Comparison of ENCODE assay signal across 16 mouse cellular contexts in genomic region chr4:144889505-144890301, GRCm38 (mm10). TPM values are rescaled to one million over a fixed set of nuclear protein-coding genes. Genes with fewer than 3 reads are reported as not detected.
DNase-seq lines count a peak whose midpoint lies in the region; ATAC-seq and TF ChIP-seq lines count a peak whose summit lies in the region.
"Had no signal": no experiment of that assay in that cellular context is flagged by ENCODE, and none has a peak within 500 bp of the region (broad histone marks: within the 10 kb centered on the region; RNA-seq: fewer than 3 reads in every experiment).

No protein-coding gene starts in this region.

- no peak overlapping the region for H3K4me2 ChIP-seq in embryonic facial prominence, embryonic 14.5 days (ENCODE audit: low read depth, low read length)
- no peak overlapping the region for H3K4me2 ChIP-seq in midbrain, embryonic 11.5 days
- H3K4me2 ChIP-seq in midbrain, postnatal 0 days (ENCODE audit: low read depth, low read length, poor library complexity, severe bottlenecking): no peak overlapping the region
- no peak overlapping the region for H3K4me2 ChIP-seq in limb, embryonic 12.5 days
- H3K4me2 ChIP-seq: embryonic facial prominence, embryonic 12.5 days; forebrain, embryonic 15.5 days; heart, embryonic 12.5 days; lung, embryonic 14.5 days had no signal

- WGBS in embryonic facial prominence, embryonic 14.5 days: 69% methylated on average over 9 of the region's 9 CpGs
- 79% methylated on average over 9 of the region's 9 CpGs for WGBS in embryonic facial prominence, embryonic 10.5 days
- WGBS in midbrain, embryonic 11.5 days: 84% methylated on average over 9 of the region's 9 CpGs
- 81% methylated on average over 9 of the region's 9 CpGs for WGBS in midbrain, postnatal 0 days
- 79% methylated on average over 9 of the region's 9 CpGs for WGBS in limb, embryonic 12.5 days
- WGBS in forebrain, embryonic 10.5 days: 77% methylated on average over 9 of the region's 9 CpGs

- H3K4me3 ChIP-seq in embryonic facial prominence, embryonic 14.5 days (ENCODE audit: low read depth, low read length): no peak overlapping the region
- H3K4me3 ChIP-seq in embryonic facial prominence, embryonic 10.5 days: no peak overlapping the region
- H3K4me3 ChIP-seq in midbrain, embryonic 11.5 days (ENCODE audit: low read depth, low read length): no peak overlapping the region
- no peak overlapping the region for H3K4me3 ChIP-seq in midbrain, postnatal 0 days (ENCODE audit: low read depth, low read length)
- no peak overlapping the region for H3K4me3 ChIP-seq in limb, embryonic 12.5 days (replicated peaks)
- H3K4me3 ChIP-seq in forebrain, embryonic 10.5 days: no peak overlapping the region
- H3K4me3 ChIP-seq: embryonic facial prominence, embryonic 12.5 days; forebrain, embryonic 15.5 days; heart, embryonic 12.5 days; kidney, embryonic 15.5 days; midbrain, embryonic 10.5 days had no signal

- H3K9me3 ChIP-seq in embryonic facial prominence, embryonic 14.5 days (ENCODE audit: control insufficient read depth, low read length): no peaks in the 10 kb centered on the region
- no peaks in the 10 kb centered on the region for H3K9me3 ChIP-seq in embryonic facial prominence, embryonic 10.5 days
- no peaks in the 10 kb centered on the region for H3K9me3 ChIP-seq in midbrain, embryonic 11.5 days (ENCODE audit: control insufficient read depth, low read length)
- no peaks in the 10 kb centered on the region for H3K9me3 ChIP-seq in midbrain, postnatal 0 days (ENCODE audit: low read length)
- no peaks in the 10 kb centered on the region for H3K9me3 ChIP-seq in limb, embryonic 12.5 days
- H3K9me3 ChIP-seq in forebrain, embryonic 10.5 days: no peaks in the 10 kb centered on the region
- H3K9me3 ChIP-seq: embryonic facial prominence, embryonic 12.5 days; forebrain, embryonic 15.5 days; heart, embryonic 12.5 days; kidney, embryonic 15.5 days; midbrain, embryonic 10.5 days had no signal

- H3K27ac ChIP-seq in embryonic facial prominence, embryonic 14.5 days (replicated peaks; ENCODE audit: low read depth, low read length): peak overlapping the region; percentile 45
- H3K27ac ChIP-seq in embryonic facial prominence, embryonic 10.5 days (replicated peaks): no peak overlapping the region
- H3K27ac ChIP-seq in midbrain, embryonic 11.5 days (ENCODE audit: low read depth, low read length): no peak overlapping the region
- no peak overlapping the region for H3K27ac ChIP-seq in midbrain, postnatal 0 days (ENCODE audit: low read depth, low read length)
- 0 out of 2 replicates have a peak overlapping the region, but pooled peaks have one; percentile 75 for H3K27ac ChIP-seq in limb, embryonic 12.5 days
- no peak overlapping the region for H3K27ac ChIP-seq in forebrain, embryonic 10.5 days
- H3K27ac ChIP-seq: embryonic facial prominence, embryonic 12.5 days; forebrain, embryonic 15.5 days; kidney, embryonic 15.5 days; midbrain, embryonic 10.5 days had no signal

- no peak for ATAC-seq in embryonic facial prominence, embryonic 14.5 days (ENCODE audit: low read depth)
- no peak for ATAC-seq in midbrain, embryonic 11.5 days (ENCODE audit: low FRiP score)
- ATAC-seq in midbrain, postnatal 0 days (ENCODE audit: low FRiP score): no peak
- no peak for ATAC-seq in limb, embryonic 12.5 days (ENCODE audit: insufficient number of reproducible peaks, insufficient read depth, low FRiP score, low TSS enrichment, low read depth)
- ATAC-seq: intestine, postnatal 0 days; Patski had no signal

- TF ChIP-seq CTCF in midbrain, postnatal 0 days (IDR thresholded peaks at IDR 0.05): no peak

- no peaks in the 10 kb centered on the region; the same call in 1 of the 2 replicates for H3K27me3 ChIP-seq in embryonic facial prominence, embryonic 14.5 days (replicated peaks; ENCODE audit: control insufficient read depth, insufficient read depth, low read length)
- H3K27me3 ChIP-seq in embryonic facial prominence, embryonic 10.5 days (replicated peaks; ENCODE audit: low read depth, poor library complexity, severe bottlenecking): peaks cover 28% of the 10 kb centered on the region
- H3K27me3 ChIP-seq in midbrain, embryonic 11.5 days (ENCODE audit: control insufficient read depth, insufficient read depth, low read length): peaks cover 21% of the 10 kb centered on the region
- H3K27me3 ChIP-seq in midbrain, postnatal 0 days (ENCODE audit: insufficient read depth, low read length): peaks cover 16% of the 10 kb centered on the region
- H3K27me3 ChIP-seq in limb, embryonic 12.5 days: no peaks in the 10 kb centered on the region
- peaks cover 32% of the 10 kb centered on the region for H3K27me3 ChIP-seq in forebrain, embryonic 10.5 days (ENCODE audit: poor library complexity, severe bottlenecking)
- H3K27me3 ChIP-seq: embryonic facial prominence, embryonic 12.5 days; kidney, embryonic 15.5 days; Patski had no signal

- DNase-seq in embryonic facial prominence, embryonic 14.5 days (ENCODE audit: low spot score): no peak
- no peak for DNase-seq in embryonic facial prominence, embryonic 10.5 days (ENCODE audit: low spot score)
- DNase-seq in midbrain, embryonic 11.5 days (ENCODE audit: low spot score, missing footprints): peak; percentile 69
- DNase-seq in midbrain, postnatal 0 days (ENCODE audit: low spot score): no peak
- no peak for DNase-seq in T-cell, adult 2 months (ENCODE audit: low spot score)
- DNase-seq in forebrain, embryonic 10.5 days (ENCODE audit: extremely low spot score, low spot score): no peak
- DNase-seq: gastrocnemius, postnatal 10 days had no signal

- no peaks in the 10 kb centered on the region for H3K36me3 ChIP-seq in embryonic facial prominence, embryonic 14.5 days (ENCODE audit: control insufficient read depth, insufficient read depth, low read length)
- H3K36me3 ChIP-seq in embryonic facial prominence, embryonic 10.5 days (replicated peaks): no peaks in the 10 kb centered on the region
- no peaks in the 10 kb centered on the region for H3K36me3 ChIP-seq in midbrain, embryonic 11.5 days (ENCODE audit: control insufficient read depth, insufficient read depth, low read length)
- H3K36me3 ChIP-seq in midbrain, postnatal 0 days (ENCODE audit: insufficient read depth, low read length): no peaks in the 10 kb centered on the region
- H3K36me3 ChIP-seq in limb, embryonic 12.5 days: no peaks in the 10 kb centered on the region
- H3K36me3 ChIP-seq in forebrain, embryonic 10.5 days (replicated peaks): no peaks in the 10 kb centered on the region
- H3K36me3 ChIP-seq: embryonic facial prominence, embryonic 12.5 days; forebrain, embryonic 15.5 days; heart, embryonic 12.5 days; kidney, embryonic 15.5 days; midbrain, embryonic 10.5 days had no signal

- H3K4me1 ChIP-seq in embryonic facial prominence, embryonic 14.5 days (ENCODE audit: control insufficient read depth, insufficient read depth, low read length): peaks cover 18% of the 10 kb centered on the region
- peaks cover 32% of the 10 kb centered on the region for H3K4me1 ChIP-seq in embryonic facial prominence, embryonic 10.5 days
- peaks cover 14% of the 10 kb centered on the region for H3K4me1 ChIP-seq in midbrain, embryonic 11.5 days (ENCODE audit: control insufficient read depth, insufficient read depth, low read length)
- H3K4me1 ChIP-seq in midbrain, postnatal 0 days (ENCODE audit: insufficient read depth, low read length): no peaks in the 10 kb centered on the region
- peaks cover 61% of the 10 kb centered on the region for H3K4me1 ChIP-seq in limb, embryonic 12.5 days (replicated peaks)
- peaks cover 34% of the 10 kb centered on the region for H3K4me1 ChIP-seq in forebrain, embryonic 10.5 days

- no peak overlapping the region for H3K9ac ChIP-seq in embryonic facial prominence, embryonic 14.5 days (ENCODE audit: low read depth, low read length)
- no peak overlapping the region for H3K9ac ChIP-seq in midbrain, embryonic 11.5 days (ENCODE audit: low read length)
- no peak overlapping the region for H3K9ac ChIP-seq in midbrain, postnatal 0 days (replicated peaks; ENCODE audit: low read length, poor library complexity, severe bottlenecking)
- H3K9ac ChIP-seq in limb, embryonic 12.5 days (replicated peaks): no peak overlapping the region
- H3K9ac ChIP-seq: embryonic facial prominence, embryonic 12.5 days; forebrain, embryonic 15.5 days; heart, embryonic 12.5 days; kidney, embryonic 15.5 days; lung, embryonic 14.5 days had no signal

RNA-seq across cellular contexts. Expression of gene Dhrs3, which starts 2.9 kb away (rescaled TPM):
- polyA plus RNA-seq in embryonic facial prominence, embryonic 14.5 days (2014; fragmentation: Nextera tagmentation; extraction: Ambion mirVana): 66.8 and 67.4 TPM in 2 replicates
- 22.0 and 30.2 TPM in 2 replicates for polyA plus RNA-seq in embryonic facial prominence, embryonic 10.5 days (2016; fragmentation: Nextera tagmentation; extraction: Ambion mirVana)
- polyA plus RNA-seq in midbrain, embryonic 11.5 days (2014; fragmentation: Nextera tagmentation; extraction: Ambion mirVana): 5.9 and 7.9 TPM in 2 replicates
- 24.3 and 31.0 TPM in 2 replicates for total RNA-seq in midbrain, postnatal 0 days (2014; rRNA removed)
- 29.8 and 39.2 TPM in 2 replicates for polyA plus RNA-seq in midbrain, postnatal 0 days (2015; fragmentation: Nextera tagmentation; extraction: Ambion mirVana)
- polyA plus RNA-seq in limb, embryonic 12.5 days (2016; fragmentation: Nextera tagmentation; extraction: Ambion mirVana): 58.9 and 62.7 TPM in 2 replicates
- polyA plus RNA-seq in forebrain, embryonic 10.5 days (2016; fragmentation: Nextera tagmentation; extraction: Ambion mirVana): 12.2 and 15.3 TPM in 2 replicates

Comparison
In these comparisons a context has a peak if more than half of its experiments do, and no peak if none do; other contexts are left out.
1. H3K27ac ChIP-seq: peak in embryonic facial prominence, embryonic 14.5 days (single experiment) and limb, embryonic 12.5 days (single experiment); none in embryonic facial prominence, embryonic 10.5 days (single experiment), midbrain, embryonic 11.5 days (single experiment), midbrain, postnatal 0 days (single experiment) and forebrain, embryonic 10.5 days (single experiment).